Mouse (Mus musculus): ENCODE data around the gene Cldn13.
"Not testable (repeated sequence)": the region's sequence is repeated elsewhere in the genome, so short reads cannot be mapped to it uniquely, and the experiment has no call there.

DNA sequence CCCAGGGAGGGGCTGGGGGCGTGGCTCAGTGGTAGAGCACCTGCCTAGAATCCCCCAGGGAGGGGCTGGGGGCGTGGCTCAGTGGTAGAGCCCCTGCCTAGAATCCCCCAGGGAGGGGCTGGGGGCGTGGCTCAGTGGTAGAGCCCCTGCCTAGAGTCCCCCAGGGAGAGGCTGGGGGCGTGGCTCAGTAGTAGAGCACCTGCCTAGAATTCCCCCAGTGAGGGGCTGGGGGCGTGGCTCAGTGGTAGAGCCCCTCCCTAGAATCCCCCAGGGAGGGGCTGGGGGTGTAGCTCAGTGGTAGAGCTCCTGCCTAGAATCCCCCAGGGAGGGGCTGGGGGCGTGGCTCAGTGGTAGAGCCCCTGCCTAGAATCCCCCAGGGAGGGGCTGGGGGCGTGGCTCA lies 24.2 kb upstream of the Cldn13 start:
- TF ChIP-seq GATA1, TAL1 (IDR thresholded peaks at IDR 0.05; ENCODE audit: low read length): not testable (repeated sequence)

All from erythroblast, embryonic 14.5 days (primary cell).